Mouse (Mus musculus): ENCODE measurements around the gene Ak5.
A peak's percentile ranks its signal among the peaks of the same experiment; 100 is the strongest.

Ak5 gene

GRCm38 (mm10) chr3:152515959-152516358, 152.2 kb downstream of the Ak5 start:
- DNase-seq = no peak

GRCm38 (mm10) chr3:152512517-152512916, 155.6 kb downstream of the Ak5 start:
- DNase-seq = no peak

DNA sequence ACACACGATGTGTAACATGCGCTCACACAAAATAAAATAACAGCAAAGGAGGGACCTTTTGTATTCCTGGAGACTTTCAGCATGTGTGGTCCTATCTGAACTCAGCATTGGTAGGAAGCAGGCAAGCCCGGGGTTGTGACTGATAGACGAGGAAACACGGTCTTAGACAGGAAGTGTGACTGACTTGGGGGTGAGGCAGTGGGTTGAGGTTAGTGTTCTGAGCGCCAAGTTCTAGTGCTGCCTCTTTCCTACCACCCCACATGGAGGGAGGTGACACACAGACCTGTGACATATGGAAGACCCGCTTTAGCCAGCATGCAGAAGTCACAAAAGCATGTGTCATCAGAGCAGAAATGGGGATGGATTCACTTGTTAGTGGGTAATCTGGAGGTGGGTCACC, 158.9 kb downstream of the Ak5 start:
- no peak for DNase-seq

DNA sequence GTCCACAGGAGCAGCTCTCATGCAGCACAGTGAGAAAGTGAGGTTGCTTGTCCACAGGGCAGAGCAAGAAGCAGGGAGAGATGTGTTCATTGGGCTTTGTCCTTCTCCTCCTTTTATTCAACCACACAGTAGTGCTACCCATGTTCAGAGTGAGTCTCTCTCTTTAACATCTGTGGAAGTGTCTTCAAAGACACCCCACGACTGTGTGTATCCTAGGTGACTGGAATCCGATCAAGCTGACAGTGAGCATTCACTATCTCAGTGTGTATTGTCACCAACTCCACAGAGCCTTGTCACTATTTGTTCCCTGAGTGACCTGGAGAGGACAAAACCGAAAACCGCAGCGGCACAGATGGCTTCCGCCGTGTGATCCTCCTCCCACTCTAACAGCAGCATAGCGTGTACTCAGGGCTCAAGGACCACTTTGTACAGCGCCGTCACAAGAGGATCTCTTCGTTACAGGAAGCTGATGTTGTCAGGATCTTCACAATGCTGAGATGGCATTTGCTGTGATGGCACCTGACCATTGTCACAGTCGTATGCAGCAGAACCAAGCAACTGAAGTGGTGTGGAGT, 159.7 kb downstream of the Ak5 start:
- no peak for DNase-seq

GRCm38 (mm10) chr3:152507900-152508299, 160.3 kb downstream of the Ak5 start:
- DNase-seq = no peak

DNA sequence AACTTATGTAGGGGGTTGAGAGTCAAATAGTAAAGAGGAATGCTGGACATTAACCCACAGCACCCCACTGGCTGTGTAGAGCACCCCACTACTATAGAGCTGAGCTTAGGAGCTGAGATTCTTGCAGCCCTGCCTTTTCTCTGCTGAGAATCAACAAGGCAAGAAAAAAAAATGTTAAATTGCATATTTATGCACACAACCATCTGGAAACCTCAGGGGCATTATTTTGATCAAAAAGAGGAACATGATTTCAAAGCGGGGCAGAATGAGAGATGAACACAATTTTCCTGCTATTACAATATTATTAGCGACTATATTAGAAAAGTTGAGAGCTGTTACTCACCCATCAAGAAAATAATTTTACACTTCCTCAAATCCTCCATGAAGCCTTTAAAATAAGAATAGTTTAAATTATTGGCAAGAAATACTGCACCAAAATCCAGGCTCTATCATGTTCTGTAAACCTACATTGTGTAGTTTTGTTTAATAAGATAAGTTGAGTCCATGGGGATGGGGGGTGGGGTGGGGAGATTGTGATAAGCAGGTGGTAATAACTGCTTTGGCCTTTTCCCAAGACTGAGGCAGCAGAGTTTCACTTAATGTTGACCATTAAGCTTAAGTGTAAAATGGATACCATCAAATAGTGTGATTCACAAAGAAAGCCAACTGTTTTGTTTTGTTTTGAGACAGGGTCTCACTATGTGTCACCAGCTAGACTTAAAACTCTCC, 169.0 kb downstream of the Ak5 start:
- DNase-seq = no peak

GRCm38 (mm10) chr3:152497842-152498241, 170.3 kb downstream of the Ak5 start:
- DNase-seq = no peak

- DNase-seq = no peak
Measured at GRCm38 (mm10) chr3:152497084-152497483, 171.1 kb downstream of the Ak5 start.

DNA sequence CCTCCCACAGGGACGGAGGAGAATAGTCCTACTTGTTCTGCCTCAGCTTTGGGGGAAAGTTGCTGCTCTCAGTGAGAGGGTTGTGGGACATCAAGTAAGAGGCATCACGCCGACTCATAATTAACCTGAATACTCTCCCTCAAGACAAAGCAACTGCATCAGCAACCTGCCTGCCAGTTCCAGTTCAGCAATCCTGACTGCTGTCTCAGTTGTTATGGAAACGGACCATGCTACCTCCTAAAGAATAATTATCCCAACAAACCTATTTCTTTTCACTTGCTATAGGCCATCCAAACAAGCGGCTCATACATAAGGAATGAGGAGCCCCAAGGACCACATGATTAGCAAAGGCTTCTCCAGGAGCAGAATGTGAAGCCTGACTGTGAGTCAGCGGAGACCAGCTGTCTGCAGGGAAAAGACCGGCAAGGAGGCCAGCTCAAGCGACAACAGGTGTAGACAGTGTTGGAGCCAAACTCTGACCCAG, 172.7 kb downstream of the Ak5 start:
- no peak for DNase-seq

GRCm38 (mm10) chr3:152494667-152495360, 173.3 kb downstream of the Ak5 start:
- no peak for DNase-seq

DNA sequence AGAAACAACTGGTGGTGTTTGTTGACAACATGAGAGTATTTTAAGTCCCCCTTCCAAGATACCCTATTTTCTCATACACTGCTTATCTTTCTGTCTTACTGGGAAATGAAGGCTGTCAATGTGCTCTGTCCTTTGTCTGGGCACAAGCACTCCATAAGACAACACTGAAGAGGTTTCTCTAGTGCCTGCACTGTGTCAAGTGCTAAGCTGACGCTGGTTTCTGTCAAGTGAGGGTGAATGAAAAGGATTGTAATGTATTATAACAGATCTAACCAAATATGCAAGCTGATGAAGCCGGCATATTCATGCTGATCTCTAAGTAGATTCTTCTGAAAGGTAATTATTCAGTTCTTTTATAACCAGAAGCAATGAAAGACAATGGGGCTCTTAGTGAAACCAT, 174.3 kb downstream of the Ak5 start:
- DNase-seq = no peak

- no peak for DNase-seq
Measured at GRCm38 (mm10) chr3:152492241-152492640, 175.9 kb downstream of the Ak5 start.

- no peak for DNase-seq
Measured at GRCm38 (mm10) chr3:152490423-152490822, 177.7 kb downstream of the Ak5 start.

GRCm38 (mm10) chr3:152488964-152489363, 179.2 kb downstream of the Ak5 start:
- no peak for DNase-seq

- DNase-seq = no peak
Measured at GRCm38 (mm10) chr3:152484206-152484605, 184.0 kb downstream of the Ak5 start.

DNA sequence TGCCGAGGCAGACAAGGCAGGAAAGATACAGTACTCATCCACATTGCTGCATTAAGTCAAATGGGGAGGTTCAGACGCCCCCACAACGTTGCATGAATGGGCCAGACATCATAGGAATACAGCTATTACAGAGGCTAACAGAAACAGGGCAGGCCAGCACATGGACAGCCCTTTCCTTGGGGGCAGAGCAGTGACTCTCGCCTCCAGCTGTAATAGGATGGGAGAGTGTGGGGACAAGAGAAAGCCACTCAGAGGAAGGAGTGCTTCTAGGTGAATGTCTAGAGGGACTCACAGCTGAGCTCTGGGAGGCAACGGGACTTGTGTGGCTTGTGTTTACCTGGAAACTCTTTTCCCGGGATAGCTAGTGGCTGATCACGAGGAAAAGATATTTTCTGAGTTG, 184.4 kb downstream of the Ak5 start:
- no peak for DNase-seq

DNA sequence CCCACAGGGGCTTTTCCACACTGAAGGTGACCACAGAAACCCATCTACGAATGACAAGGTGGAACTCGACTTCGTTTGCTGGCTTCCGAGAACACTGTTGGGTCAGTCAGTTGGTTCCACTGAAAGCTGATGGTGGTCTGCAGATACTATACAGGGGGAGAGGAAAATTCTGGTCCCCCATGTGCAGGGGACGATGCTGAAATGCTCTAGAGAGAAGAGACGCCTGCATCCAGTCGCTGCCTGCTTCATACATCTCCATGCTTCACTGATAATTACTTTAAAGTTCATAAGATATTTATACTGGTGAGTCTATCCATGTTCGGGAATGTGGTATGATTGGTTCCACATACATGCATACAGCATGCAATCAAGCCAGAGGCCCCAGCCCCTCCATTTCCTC, 186.0 kb downstream of the Ak5 start:
- DNase-seq = no peak

GRCm38 (mm10) chr3:152480336-152480735, 187.8 kb downstream of the Ak5 start:
- no peak for DNase-seq

DNA sequence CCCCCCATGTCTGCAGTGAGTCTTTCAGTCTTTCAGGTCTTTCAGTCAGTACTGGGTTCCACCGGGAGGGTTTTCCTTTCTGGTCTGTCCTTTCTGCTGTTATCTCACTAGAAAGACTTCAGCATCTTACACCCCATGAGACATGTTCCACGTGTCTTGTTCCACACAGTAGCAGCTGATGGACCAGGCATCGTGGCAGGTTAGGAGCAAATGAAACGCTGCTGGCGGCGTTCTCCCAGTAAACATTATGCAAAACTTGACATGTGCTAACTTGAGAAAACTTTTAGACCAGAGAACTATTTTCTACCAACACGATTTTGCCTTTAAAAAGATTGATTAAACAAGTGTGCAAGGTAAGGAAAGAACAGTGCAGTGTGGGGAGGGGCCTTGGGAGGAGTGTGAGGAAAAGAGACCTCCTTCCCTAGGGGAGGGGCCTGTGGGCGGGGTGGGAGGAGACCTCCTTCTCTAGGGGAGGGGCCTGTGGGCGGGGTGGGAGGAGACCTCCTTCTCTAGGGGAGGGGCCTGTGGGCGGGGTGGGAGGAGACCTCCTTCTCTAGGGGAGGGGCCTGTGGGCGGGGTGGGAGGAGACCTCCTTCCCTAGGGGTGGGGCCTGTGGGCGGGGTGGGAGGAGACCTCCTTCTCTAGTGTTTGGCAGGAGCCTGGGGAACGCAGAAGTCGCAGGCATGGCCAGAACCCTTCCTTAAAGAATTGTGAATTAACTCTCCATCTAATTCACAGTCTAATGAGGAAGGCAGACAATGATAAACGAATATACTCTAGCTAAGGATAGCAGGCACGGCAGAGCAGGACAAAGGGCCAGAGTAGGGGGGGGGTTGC, 189.3 kb downstream of the Ak5 start:
- DNase-seq = peak; percentile 52

- peak; percentile 83 for DNase-seq
Measured at GRCm38 (mm10) chr3:152477796-152478527, 190.2 kb downstream of the Ak5 start.

GRCm38 (mm10) chr3:152475894-152476293, 192.3 kb downstream of the Ak5 start:
- DNase-seq = no peak

DNA sequence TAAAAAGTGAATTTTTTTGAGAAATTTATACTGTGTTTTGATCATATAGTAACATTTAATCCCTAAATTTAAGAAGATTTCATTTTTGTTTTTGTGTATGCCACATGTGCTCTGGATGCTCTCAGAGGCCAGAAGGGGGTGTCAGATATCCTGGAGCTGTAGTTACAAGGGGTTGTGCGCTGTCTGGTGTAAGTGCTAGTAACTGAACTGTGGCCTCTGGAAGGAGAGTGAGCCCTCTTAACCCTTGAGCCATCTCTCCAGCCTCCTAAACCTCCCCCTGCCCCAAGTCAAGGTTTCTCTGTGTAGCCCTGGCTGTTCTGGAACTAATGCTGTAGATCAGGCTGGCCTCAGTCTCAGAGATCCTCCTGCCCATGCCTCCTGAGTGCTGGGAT, 192.9 kb downstream of the Ak5 start:
- no peak for DNase-seq
